Mouse (Mus musculus) 416B (cell line): ENCODE data around the gene Adi1.
A peak's percentile ranks its signal among the peaks of the same experiment; 100 is the strongest.

Experiments used
- DNase-seq: peaks from one replicate; pipeline ENCODE4 v3.0.0; 2011; ENCODE audit warnings: low read depth

The Adi1 gene

DNA sequence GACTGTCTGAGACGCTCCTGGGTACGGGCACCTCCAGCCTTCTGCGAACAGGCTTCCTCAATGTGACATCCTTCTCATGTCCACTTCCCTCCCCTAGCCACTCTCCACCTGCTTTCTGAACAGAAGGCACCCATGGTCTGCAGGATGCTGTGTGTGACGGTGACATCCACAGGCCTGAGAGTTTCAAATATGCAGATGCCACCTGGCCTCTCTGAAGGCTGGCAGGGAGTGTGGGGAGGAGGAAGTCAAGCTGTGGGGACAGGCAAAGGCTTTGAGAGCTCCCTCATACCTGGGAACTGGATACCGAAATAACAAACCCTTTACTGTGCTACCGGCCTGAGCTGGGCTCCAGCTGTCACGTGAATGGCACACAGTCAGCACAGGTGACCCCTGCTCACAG, 19.7 kb downstream of the Adi1 start:
- no peak for DNase-seq

- peak; percentile 31 for DNase-seq
Measured at GRCm38 (mm10) chr12:28697821-28698595, 23.0 kb downstream of the Adi1 start.

- DNase-seq = no peak
Measured at GRCm38 (mm10) chr12:28699086-28699485, 24.1 kb downstream of the Adi1 start.

DNA sequence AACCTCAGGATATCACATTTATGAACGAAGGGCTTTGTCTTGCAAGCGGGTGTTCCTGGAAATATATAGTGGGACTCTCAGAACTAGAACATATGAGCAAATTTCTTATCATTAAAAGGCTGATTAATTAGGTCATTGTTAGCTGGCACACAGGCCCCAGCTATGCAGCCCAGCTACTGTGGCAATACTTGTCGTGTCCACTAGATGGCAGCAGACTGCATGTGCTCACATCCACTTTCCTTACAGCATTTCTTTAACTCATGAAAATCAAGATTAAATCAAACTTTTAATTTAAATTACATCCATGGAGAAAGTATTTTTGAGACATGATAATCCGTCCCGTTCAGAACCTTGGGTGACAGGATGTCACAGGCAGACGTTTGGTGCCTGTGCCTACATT, 24.6 kb downstream of the Adi1 start:
- DNase-seq = peak; percentile 81

DNA sequence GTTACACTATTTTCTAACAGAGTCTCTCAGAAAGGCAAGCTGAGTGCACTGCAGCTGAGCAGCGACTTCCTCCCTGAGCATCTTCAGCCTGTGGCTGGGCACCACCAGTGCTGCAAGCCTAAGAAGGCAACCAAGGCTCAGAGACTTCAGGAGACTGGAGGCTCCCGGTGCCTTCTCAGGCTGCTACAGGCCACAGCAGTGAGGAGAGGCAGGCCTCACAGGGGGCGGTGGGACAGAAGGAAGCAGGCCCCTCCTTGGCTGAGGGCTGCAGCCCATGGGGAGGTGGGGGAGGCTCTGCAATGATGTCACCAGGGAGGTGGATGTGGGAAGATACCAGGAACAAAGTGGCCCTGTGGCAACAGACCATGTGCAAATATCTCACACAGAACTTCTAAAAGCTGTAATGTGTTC, 25.1 kb downstream of the Adi1 start:
- DNase-seq = peak; percentile 85

DNA sequence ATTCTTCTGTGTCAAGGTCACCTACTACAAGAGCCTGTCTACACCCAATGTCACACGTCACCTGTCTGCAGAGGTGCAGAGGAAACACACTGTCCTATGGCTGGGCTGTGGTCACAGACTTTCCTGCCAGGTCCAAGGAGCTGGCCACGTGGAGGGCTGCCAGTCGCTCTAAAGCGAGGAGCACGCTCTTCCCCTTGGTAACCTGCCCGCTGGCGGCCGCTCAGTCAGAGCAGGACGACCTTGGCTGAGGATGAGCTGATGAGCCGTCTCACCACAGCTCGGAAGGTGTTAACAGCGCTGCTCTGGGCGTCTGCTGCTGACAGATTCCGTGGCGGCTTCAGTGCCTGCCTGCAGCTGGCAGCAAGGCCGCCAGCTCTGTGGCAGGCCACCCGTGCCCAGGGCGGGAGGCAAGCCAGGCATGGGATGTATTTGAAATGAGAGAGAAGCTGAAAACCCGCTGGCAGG, 25.6 kb downstream of the Adi1 start:
- DNase-seq = peak; percentile 87

GRCm38 (mm10) chr12:28701302-28701701, 26.3 kb downstream of the Adi1 start:
- DNase-seq = peak; percentile 42

- no peak for DNase-seq
Measured at GRCm38 (mm10) chr12:28704381-28704780, 29.4 kb downstream of the Adi1 start.

DNA sequence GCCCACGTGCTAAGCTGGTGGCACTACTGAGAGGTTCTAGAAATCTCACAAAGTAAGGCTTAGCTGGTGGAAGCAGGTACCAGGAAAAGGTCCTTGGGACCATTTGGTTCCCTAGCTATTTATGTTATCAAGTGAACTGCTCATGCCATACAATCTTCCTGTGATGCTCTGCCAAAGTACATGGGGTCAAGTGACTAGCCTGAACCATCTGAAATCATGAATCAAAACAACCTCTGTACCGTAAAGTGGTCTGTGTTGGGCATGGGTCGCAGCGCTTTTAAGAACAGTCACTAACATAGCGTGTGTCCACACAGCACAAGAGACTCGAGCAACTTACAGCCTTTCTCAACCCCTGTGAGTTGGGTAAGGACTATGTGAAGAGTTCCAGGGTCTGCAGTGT, 30.2 kb downstream of the Adi1 start:
- DNase-seq = no peak

DNA sequence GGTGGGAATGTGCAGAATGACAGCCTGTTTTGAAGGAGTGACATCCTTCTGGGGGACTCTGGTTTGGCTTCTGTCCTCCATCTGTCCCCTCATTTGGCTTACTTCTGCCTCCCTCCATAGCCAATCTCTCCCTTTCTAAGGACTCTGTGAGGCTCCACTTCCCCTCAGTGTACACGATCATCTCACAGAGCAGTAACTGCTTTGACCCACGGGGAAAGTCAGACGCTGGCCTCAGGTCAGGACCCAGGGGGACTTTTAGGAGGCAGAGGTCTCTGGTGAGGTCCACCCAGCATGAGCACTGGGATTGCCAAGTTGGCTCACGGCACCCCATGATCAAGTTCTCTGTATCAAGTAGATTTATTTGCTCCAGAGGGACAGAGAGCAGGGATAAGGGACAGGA, 33.1 kb downstream of the Adi1 start:
- no peak for DNase-seq

DNA sequence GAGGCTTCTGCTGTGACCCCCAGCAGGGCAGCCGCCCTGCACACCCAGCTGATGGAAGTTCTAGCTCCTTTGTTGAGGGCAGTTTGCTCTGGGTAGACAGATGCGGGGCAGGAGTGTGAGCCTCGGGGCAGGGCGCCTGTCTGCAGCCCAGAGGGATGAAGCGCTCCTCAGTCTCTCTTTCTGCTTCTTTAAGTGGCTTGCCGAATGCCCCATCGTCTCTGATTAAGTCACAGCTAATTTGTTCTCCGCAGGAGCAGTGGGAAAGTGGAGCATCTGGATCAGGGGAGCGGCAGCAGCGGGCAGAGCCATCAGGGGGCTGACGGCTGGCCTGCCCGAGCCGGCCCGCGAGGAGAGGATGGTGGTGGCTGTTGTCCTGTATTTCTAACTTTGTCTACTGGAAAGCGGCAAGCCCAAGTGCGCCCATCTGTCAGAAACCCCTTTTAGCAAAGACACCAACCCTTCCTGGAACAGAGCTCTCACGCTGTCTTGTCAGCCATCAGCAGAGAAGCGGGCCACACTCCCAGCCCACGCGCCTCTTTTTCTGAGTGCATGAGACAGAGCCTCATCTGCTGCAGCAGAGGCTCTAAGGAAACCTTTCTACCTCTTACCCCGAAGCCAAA, 35.6 kb downstream of the Adi1 start:
- no peak for DNase-seq

DNA sequence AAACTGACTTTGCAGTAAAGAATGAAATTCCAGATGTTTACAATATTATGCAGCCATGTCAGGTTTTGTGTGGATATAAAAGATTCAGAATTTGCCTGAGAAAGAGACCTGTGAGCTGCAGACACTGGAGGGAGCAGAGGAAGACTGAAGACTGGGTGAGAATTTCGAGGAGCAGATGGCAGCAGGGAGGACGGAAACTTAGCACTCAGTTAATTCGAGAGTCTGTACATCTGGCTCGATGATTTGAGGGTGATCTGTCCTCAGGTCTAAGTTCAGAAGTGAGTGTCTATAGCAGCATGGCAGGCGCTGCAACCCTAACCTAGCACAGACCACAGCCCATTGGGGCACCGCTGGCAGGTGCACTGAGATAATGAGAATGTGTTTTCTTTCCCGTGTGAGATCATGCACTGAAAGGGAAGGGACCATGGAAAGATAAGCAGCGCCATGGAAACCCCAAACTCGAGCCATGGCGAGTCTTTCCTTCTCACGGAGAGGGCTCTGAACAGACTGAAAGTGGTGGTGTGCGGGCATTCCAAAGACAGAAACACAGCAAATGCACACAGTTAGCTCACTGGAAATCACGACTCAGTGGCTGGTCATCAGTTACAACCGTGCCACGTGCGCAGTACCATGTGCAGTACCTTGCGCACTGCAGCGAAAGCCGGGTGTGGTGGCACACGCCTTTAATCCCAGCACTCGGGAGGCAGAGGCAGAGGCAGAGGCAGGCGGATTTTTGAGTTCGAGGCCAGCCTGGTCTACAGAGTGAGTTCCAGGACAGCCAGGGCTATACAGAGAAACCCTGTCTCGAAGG, 40.0 kb downstream of the Adi1 start:
- DNase-seq = peak; percentile 26

DNA sequence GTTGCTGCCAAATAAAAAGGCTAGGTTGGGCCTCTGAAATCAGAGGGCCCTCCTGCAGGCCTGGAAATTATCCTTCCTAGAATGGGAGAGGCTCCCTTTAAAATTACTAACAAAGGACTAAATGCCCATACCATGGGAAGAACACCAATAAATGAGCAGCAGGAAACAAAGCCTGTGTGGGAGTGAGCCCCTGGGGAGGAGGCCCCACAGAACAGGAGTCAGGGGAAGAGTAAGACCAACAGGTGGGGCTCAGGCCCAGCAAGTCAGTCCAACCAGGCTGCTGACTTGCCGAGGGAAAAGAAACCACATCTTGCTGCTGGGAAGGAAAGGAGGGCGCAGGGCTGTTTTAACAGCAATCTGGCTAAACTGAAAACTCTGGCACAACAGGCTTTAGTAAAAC, 42.0 kb downstream of the Adi1 start:
- no peak for DNase-seq

DNA sequence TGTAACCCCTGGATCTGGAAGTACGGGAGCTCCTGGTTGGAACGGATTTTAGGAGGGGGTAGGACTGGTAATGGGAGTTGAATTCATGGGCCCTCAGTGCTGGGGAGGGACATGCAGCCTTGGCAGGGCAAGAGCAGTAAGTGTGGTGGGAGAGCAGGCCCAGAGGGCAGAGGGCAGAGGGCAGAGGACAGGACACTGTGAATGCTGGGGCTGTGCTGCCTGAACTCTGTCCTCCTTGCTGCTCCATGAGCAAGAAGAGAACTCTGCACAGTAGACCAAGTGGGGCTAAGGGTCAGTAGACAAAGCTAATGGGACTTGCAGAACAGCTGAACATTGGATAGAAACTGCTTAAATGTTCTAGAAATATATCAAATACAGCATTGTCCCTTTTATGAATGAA, 43.1 kb downstream of the Adi1 start:
- no peak for DNase-seq

- DNase-seq = no peak
Measured at GRCm38 (mm10) chr12:28724366-28724765, 49.3 kb downstream of the Adi1 start.

GRCm38 (mm10) chr12:28726204-28726603, 51.2 kb downstream of the Adi1 start:
- no peak for DNase-seq

GRCm38 (mm10) chr12:28727061-28727460, 52.0 kb downstream of the Adi1 start:
- peak; percentile 25 for DNase-seq
